Mouse (Mus musculus) gastrocnemius, postnatal 4 days (tissue): Measurements from ENCODE around the gene Lrrc18. TPM values are rescaled to one million over a fixed set of nuclear protein-coding genes. Genes with fewer than 3 reads are reported as not detected.

Experiments used
- DNase-seq, 2 experiments: peaks; one replicate each; pipeline ENCODE4 v3.0.0; 2021 to 2022; ENCODE audit warnings: low spot score in 2 of 2, mixed read lengths in 2 of 2
- total RNA-seq, 2 experiments: library from RNA; stranded (reverse); gene quantifications; 2 replicates each; pipeline ENCODE4 v1.2.3; 2021

Lrrc18 gene
- total RNA-seq, 2 experiments from 2014 or later = 0.34 to 0.37 TPM

- no peak for DNase-seq
These were observed 54.0 kb downstream of the Lrrc18 start for GRCm38 (mm10) chr14:33045217-33045616.

DNA sequence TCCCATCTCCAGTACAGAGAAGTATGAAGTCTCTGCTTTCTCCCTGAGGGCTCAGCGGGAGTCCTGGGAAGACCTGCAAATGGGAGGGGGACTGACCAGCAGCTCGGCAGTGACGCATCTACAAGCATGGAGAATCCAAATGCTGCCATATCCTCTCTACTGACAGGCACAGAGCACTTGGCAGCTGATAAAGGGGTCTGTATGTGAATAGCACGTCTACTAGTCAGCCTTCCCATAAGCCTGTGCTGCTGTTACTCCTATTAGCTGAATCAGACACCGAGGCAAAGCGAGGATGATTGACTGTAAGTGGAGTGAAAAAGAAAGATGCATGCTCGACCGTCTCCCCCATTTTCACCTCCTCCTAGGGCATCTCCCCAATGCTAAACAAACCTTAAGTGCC is 62.3 kb downstream of the Lrrc18 start:
- no peak for DNase-seq

GRCm38 (mm10) chr14:33058881-33059660 is 67.9 kb downstream of the Lrrc18 start:
- DNase-seq = no peak

DNA sequence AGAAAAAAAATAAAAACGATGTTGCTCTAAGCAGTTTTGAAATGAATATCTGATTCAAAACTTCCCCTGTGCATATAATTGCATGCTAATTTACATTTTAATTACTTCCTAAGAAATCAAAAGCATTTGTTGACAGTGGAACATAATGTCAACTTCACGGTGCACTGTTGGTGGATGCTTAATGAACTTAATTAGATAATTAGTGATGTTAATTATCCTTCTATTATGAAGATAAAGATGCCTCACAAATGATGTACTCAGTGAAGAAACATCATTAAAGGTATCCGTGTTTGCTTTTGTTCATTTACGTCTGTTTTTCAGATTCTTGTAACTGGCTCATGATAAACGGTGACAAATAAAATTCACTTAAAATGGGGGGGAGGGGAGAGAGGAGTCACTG is 71.8 kb downstream of the Lrrc18 start:
- DNase-seq = no peak

Other genes starting within 250 kb of the Lrrc18 start
- gene Tmem273, start 205.4 kb upstream of the Lrrc18 start, total RNA-seq = 1 to 10 TPM in 1 of 2 experiments, under 1 TPM in 1; 0.70 to 1.1 TPM
- not detected for gene Fam170b, start 157.4 kb upstream of the Lrrc18 start, total RNA-seq
- 10 to 100 TPM; 41.5 to 43.6 TPM for gene Vstm4, start 134.6 kb upstream of the Lrrc18 start, total RNA-seq
- gene Wdfy4, start 194.1 kb downstream of the Lrrc18 start, total RNA-seq = 1 to 10 TPM; 3.9 to 4.6 TPM
- gene Arhgap22, start 222.6 kb downstream of the Lrrc18 start, total RNA-seq = 1 to 10 TPM; 1.9 to 3.5 TPM